Mouse (Mus musculus) lung, postnatal 0 days (tissue): ENCODE measurements around the gene Gpr179.

ENCODE experiments used
- CTCF ChIP-seq: IDR thresholded peaks from 2 replicates; pipeline ENCODE4 v1.5.1; 2016; ENCODE audit warnings: antibody characterized with exemption, mild to moderate bottlenecking
- EP300 ChIP-seq: IDR thresholded peaks from 2 replicates; pipeline ENCODE4 v1.6.1; 2016; ENCODE audit warnings: antibody characterized with exemption, mild to moderate bottlenecking, control low read depth

DNA sequence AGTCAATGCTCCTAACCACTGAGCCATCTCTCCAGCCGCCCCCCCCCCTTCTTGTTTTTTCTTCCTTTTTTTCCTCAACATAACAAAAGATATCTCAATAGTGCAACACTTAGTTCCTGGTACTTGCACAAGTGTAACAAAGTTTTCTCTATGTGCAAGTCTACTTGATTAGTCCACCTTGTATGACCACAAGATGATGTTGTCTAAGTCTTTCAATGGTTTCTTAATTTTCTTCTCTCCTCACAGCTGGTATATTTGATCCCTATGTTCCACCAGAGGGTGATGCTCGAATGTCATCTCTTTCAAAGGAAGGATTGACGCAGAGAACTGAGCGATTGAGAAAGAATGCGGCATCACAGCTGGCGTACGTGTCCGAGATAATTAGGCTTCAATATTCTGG is 30.7 kb downstream of the Gpr179 start:
- TF ChIP-seq EP300 (no peak), CTCF (no peak)
